Comparison of ENCODE assay signal across 18 mouse cellular contexts in the genomic region with DNA sequence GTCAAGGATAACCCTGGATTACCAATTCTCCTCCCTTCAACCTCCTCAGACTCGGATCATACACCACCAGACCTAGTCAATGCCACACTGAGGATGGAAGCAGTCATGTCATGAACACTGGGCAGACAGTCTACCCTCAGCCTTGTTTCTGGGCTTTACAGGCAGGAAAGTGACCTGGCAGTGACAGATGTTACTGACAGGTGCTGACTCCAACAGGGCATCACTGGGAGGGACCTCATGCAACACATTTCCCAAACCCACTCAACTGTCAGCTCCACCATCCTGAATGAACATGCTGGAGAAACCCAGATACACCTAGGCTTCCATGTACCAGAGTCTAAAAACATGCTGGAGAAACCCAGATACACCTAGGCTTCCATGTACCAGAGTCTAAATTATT. TPM values are rescaled to one million over a fixed set of nuclear protein-coding genes. Genes with fewer than 3 reads are reported as not detected.
A peak's percentile ranks its signal among the peaks of the same experiment; 100 is the strongest.
DNase-seq lines count a peak whose midpoint lies in the region; ATAC-seq and TF ChIP-seq lines count a peak whose summit lies in the region.
"Had no signal": no experiment of that assay in that cellular context is flagged by ENCODE, and none has a peak within 500 bp of the region (broad histone marks: within the 10 kb centered on the region; RNA-seq: fewer than 3 reads in every experiment).

No protein-coding gene starts in this region.

- peaks cover 59% of the 10 kb centered on the region for H3K4me1 ChIP-seq in heart, embryonic 10.5 days
- H3K4me1 ChIP-seq in midbrain, embryonic 16.5 days (ENCODE audit: control insufficient read depth, insufficient read depth, low read length), result peaks cover 20% of the 10 kb centered on the region
- H3K4me1 ChIP-seq in midbrain, embryonic 14.5 days (ENCODE audit: control insufficient read depth, insufficient read depth, low read length), result peaks cover 11% of the 10 kb centered on the region; the same call in 1 of the 2 replicates
- H3K4me1 ChIP-seq in forebrain, embryonic 16.5 days (replicated peaks; ENCODE audit: control insufficient read depth, insufficient read depth, low read length), result peaks cover 17% of the 10 kb centered on the region

- DNase-seq in heart, embryonic 10.5 days (ENCODE audit: low spot score), result no peak
- DNase-seq in heart, adult 8-10 months (ENCODE audit: low spot score), result no peak
- DNase-seq in midbrain, embryonic 14.5 days, result no peak
- DNase-seq in spleen, postnatal 10 days (ENCODE audit: low spot score in 2 of 2), result no peak
- DNase-seq: adrenal gland, adult 8-10 months; adrenal gland, postnatal 36 days; cerebellum, adult 8-10 months; gastrocnemius, postnatal 14 days; heart, adult 2 months; heart, postnatal 36 days had no signal

- no peaks in the 10 kb centered on the region for H3K9me3 ChIP-seq in heart, embryonic 10.5 days
- H3K9me3 ChIP-seq in midbrain, embryonic 16.5 days (replicated peaks; ENCODE audit: control insufficient read depth, low read length, poor library complexity, severe bottlenecking), result no peaks in the 10 kb centered on the region
- H3K9me3 ChIP-seq in midbrain, embryonic 14.5 days (ENCODE audit: control insufficient read depth, low read length), result no peaks in the 10 kb centered on the region
- H3K9me3 ChIP-seq in forebrain, embryonic 16.5 days (ENCODE audit: control insufficient read depth, low read length), result no peaks in the 10 kb centered on the region
- H3K9me3 ChIP-seq: embryonic facial prominence, embryonic 15.5 days; forebrain, embryonic 15.5 days; heart, embryonic 13.5 days; hindbrain, embryonic 15.5 days had no signal

- ATAC-seq in midbrain, embryonic 16.5 days, result no peak
- no peak for ATAC-seq in midbrain, embryonic 14.5 days (ENCODE audit: low FRiP score, low TSS enrichment)
- no peak for ATAC-seq in forebrain, embryonic 16.5 days
- ATAC-seq: forebrain, embryonic 15.5 days had no signal

- H3K9ac ChIP-seq in midbrain, embryonic 16.5 days (ENCODE audit: low read depth, low read length), result no peak overlapping the region
- no peak overlapping the region for H3K9ac ChIP-seq in midbrain, embryonic 14.5 days (replicated peaks; ENCODE audit: low read length)
- H3K9ac ChIP-seq in forebrain, embryonic 16.5 days (replicated peaks; ENCODE audit: low read depth, low read length), result no peak overlapping the region
- H3K9ac ChIP-seq: embryonic facial prominence, embryonic 15.5 days; forebrain, embryonic 15.5 days; heart, embryonic 13.5 days; hindbrain, embryonic 15.5 days had no signal

- 57% methylated on average over 1 of the region's 1 CpGs for WGBS in heart, embryonic 10.5 days
- WGBS in midbrain, embryonic 16.5 days, result 83% methylated on average over 1 of the region's 1 CpGs
- 75% methylated on average over 1 of the region's 1 CpGs for WGBS in midbrain, embryonic 14.5 days
- 74% methylated on average over 1 of the region's 1 CpGs for WGBS in forebrain, embryonic 16.5 days

- no peak overlapping the region for H3ac ChIP-seq in myocyte (ENCODE audit: control insufficient read depth, insufficient read length)

- no peak for TF ChIP-seq POLR2A in myocyte (IDR thresholded peaks at IDR 0.05; ENCODE audit: insufficient read length, low read depth)

- H3K4me3 ChIP-seq in heart, embryonic 10.5 days, result no peak overlapping the region
- no peak overlapping the region for H3K4me3 ChIP-seq in midbrain, embryonic 16.5 days (ENCODE audit: low read depth, low read length)
- H3K4me3 ChIP-seq in midbrain, embryonic 14.5 days (replicated peaks; ENCODE audit: low read depth, low read length), result no peak overlapping the region
- H3K4me3 ChIP-seq in myocyte, result no peak overlapping the region
- H3K4me3 ChIP-seq in forebrain, embryonic 16.5 days (replicated peaks; ENCODE audit: low read length), result no peak overlapping the region
- H3K4me3 ChIP-seq: embryonic facial prominence, embryonic 15.5 days; forebrain, embryonic 15.5 days; heart, adult 2 months; heart, embryonic 13.5 days; hindbrain, embryonic 15.5 days had no signal

- H3K27me3 ChIP-seq in heart, embryonic 10.5 days (ENCODE audit: insufficient read depth, poor library complexity, severe bottlenecking), result no peaks in the 10 kb centered on the region
- H3K27me3 ChIP-seq in midbrain, embryonic 16.5 days (ENCODE audit: control insufficient read depth, insufficient read depth, low read depth, low read length), result no peaks in the 10 kb centered on the region
- no peaks in the 10 kb centered on the region for H3K27me3 ChIP-seq in midbrain, embryonic 14.5 days (ENCODE audit: control insufficient read depth, insufficient read depth, low read length)
- H3K27me3 ChIP-seq in myocyte (ENCODE audit: control insufficient read depth, insufficient read depth, insufficient read length), result no peaks in the 10 kb centered on the region
- H3K27me3 ChIP-seq in forebrain, embryonic 16.5 days (replicated peaks; ENCODE audit: control insufficient read depth, insufficient read depth, low read length), result no peaks in the 10 kb centered on the region
- H3K27me3 ChIP-seq: CH12.LX; embryonic facial prominence, embryonic 15.5 days; forebrain, embryonic 15.5 days; heart, embryonic 13.5 days; hindbrain, embryonic 15.5 days had no signal

- H3K79me2 ChIP-seq in myocyte (ENCODE audit: control insufficient read depth, insufficient read depth), result peaks cover 25% of the 10 kb centered on the region

- H3K36me3 ChIP-seq in heart, embryonic 10.5 days, result no peaks in the 10 kb centered on the region
- H3K36me3 ChIP-seq in midbrain, embryonic 16.5 days (ENCODE audit: control insufficient read depth, insufficient read depth, low read length), result no peaks in the 10 kb centered on the region
- H3K36me3 ChIP-seq in midbrain, embryonic 14.5 days (ENCODE audit: control insufficient read depth, insufficient read depth, low read length), result no peaks in the 10 kb centered on the region
- H3K36me3 ChIP-seq in myocyte (ENCODE audit: control insufficient read depth, insufficient read depth), result no peaks in the 10 kb centered on the region
- no peaks in the 10 kb centered on the region for H3K36me3 ChIP-seq in forebrain, embryonic 16.5 days (ENCODE audit: control insufficient read depth, insufficient read depth)
- H3K36me3 ChIP-seq: embryonic facial prominence, embryonic 15.5 days; forebrain, embryonic 15.5 days; heart, embryonic 13.5 days; hindbrain, embryonic 15.5 days had no signal

- H3K27ac ChIP-seq in heart, embryonic 10.5 days, result peak overlapping the region; percentile 59
- H3K27ac ChIP-seq in midbrain, embryonic 16.5 days (ENCODE audit: low read length), result 0 out of 2 replicates have a peak overlapping the region, but pooled peaks have one; percentile 10
- no peak overlapping the region; the same call in 1 of the 2 replicates for H3K27ac ChIP-seq in midbrain, embryonic 14.5 days (replicated peaks; ENCODE audit: low read depth, low read length)
- no peak overlapping the region for H3K27ac ChIP-seq in forebrain, embryonic 16.5 days (ENCODE audit: low read length)
- H3K27ac ChIP-seq: embryonic facial prominence, embryonic 15.5 days; forebrain, embryonic 15.5 days; heart, adult 2 months had no signal

- no peak overlapping the region for H3K4me2 ChIP-seq in midbrain, embryonic 16.5 days (ENCODE audit: low read length)
- no peak overlapping the region for H3K4me2 ChIP-seq in midbrain, embryonic 14.5 days (ENCODE audit: low read length)
- no peak overlapping the region for H3K4me2 ChIP-seq in myocyte (ENCODE audit: low read depth)
- no peak overlapping the region for H3K4me2 ChIP-seq in forebrain, embryonic 16.5 days (ENCODE audit: low read length)
- H3K4me2 ChIP-seq: embryonic facial prominence, embryonic 15.5 days; forebrain, embryonic 15.5 days; heart, embryonic 13.5 days; hindbrain, embryonic 15.5 days had no signal

TF ChIP-seq in myocyte, 11 proteins besides CTCF, POLR2A, EP300 and RAD21:
- TF ChIP-seq POLR2AphosphoS2 (IDR thresholded peaks at IDR 0.05; ENCODE audit: insufficient read length, low read depth), result no peak
- TF ChIP-seq MYOD1 (IDR thresholded peaks at IDR 0.05; ENCODE audit: control insufficient read depth in 1 of 3, insufficient read length in 2 of 3, low read depth in 2 of 3), result peak in 2 of 3 experiments; percentile 8 to 72
- peak in 1 of 3 experiments; percentile 49 for TF ChIP-seq MYOG (IDR thresholded peaks at IDR 0.05; ENCODE audit: control insufficient read depth in 1 of 3, insufficient read depth in 1 of 3, insufficient read length in 2 of 3, low read depth in 2 of 3)

RNA-seq across cellular contexts. Expression of a gene that starts 51.9 kb away (rescaled TPM):
- polyA plus RNA-seq in heart, embryonic 10.5 days (2016; fragmentation: Nextera tagmentation; extraction: Ambion mirVana), result 71.2 and 98.1 TPM in 2 replicates
- 100 to 1,000 TPM; 758 to 979 (median 853) TPM for total RNA-seq in heart, adult 8-10 months (2022)
- 83.3 and 84.6 TPM in 2 replicates for polyA plus RNA-seq in midbrain, embryonic 16.5 days (2015; fragmentation: Nextera tagmentation; extraction: Ambion mirVana)
- polyA plus RNA-seq in midbrain, embryonic 14.5 days (2014; fragmentation: Nextera tagmentation; extraction: Ambion mirVana), result 60.6 and 87.9 TPM in 2 replicates
- 38.8 TPM for polyA plus RNA-seq in myocyte (2012; fragmentation: generic; extraction: Trizol)
- 112 and 128 TPM in 2 replicates for polyA plus RNA-seq in forebrain, embryonic 16.5 days (2015; fragmentation: Nextera tagmentation; extraction: Ambion mirVana)

Comparison
In these comparisons a context has a peak if more than half of its experiments do, and no peak if none do; other contexts are left out.
1. H3K27ac ChIP-seq: peak in heart, embryonic 10.5 days (single experiment) and midbrain, embryonic 16.5 days (single experiment); none in midbrain, embryonic 14.5 days (single experiment) and forebrain, embryonic 16.5 days (single experiment).